Mouse (Mus musculus): ENCODE measurements around the gene Rel.

- TF ChIP-seq POLR2A (IDR thresholded peaks at IDR 0.05; ENCODE audit: borderline replicate concordance, insufficient read depth, low read length) (no peak), CTCF (IDR thresholded peaks at IDR 0.05; ENCODE audit: borderline replicate concordance, insufficient read depth, low read depth, low read length) (no peak)
Measured at GRCm38 (mm10) chr11:23810741-23811140, 40.0 kb upstream of the Rel start.

Data from cerebellum, adult 2 months (tissue).